Mouse (Mus musculus) forebrain, embryonic 13.5 days (tissue): ENCODE results near the gene Trio. TPM values are rescaled to one million over a fixed set of nuclear protein-coding genes. Genes with fewer than 3 reads are reported as not detected.

Experiments used
- ATAC-seq: fragments of 200-750 bp; cut with Nextera tagmentation; 2 replicates; pipeline ENCODE4 v1.8.0; 2017
- H3K27ac ChIP-seq: fragments of 300-500 bp; sonication (generic); 2 replicates; pipeline ENCODE4 v1.5.1; 2015; ENCODE audit warnings: inconsistent platforms, mild to moderate bottlenecking, moderate library complexity
- H3K27me3 ChIP-seq: fragments of 300-500 bp; sonication (generic); 2 replicates; pipeline ENCODE4 v1.6.1; 2015; ENCODE audit warnings: mild to moderate bottlenecking, inconsistent platforms
- H3K36me3 ChIP-seq: fragments of 300-500 bp; sonication (generic); 2 replicates; pipeline ENCODE4 v1.6.1; 2015; ENCODE audit warnings: mild to moderate bottlenecking, inconsistent platforms; ENCODE audit not compliant: poor library complexity, severe bottlenecking
- H3K4me1 ChIP-seq: fragments of 300-500 bp; sonication (generic); 2 replicates; pipeline ENCODE4 v1.6.1; 2015; ENCODE audit warnings: inconsistent platforms
- H3K4me2 ChIP-seq: fragments of 300-500 bp; sonication (generic); 2 replicates; pipeline ENCODE4 v1.6.1; 2015; ENCODE audit warnings: inconsistent platforms, mild to moderate bottlenecking, moderate library complexity
- H3K4me3 ChIP-seq: fragments of 300-500 bp; sonication (generic); 2 replicates; pipeline ENCODE4 v1.5.1; 2015; ENCODE audit warnings: mild to moderate bottlenecking, inconsistent platforms
- H3K9ac ChIP-seq: fragments of 300-500 bp; sonication (generic); 2 replicates; pipeline ENCODE4 v1.6.1; 2015; ENCODE audit warnings: mild to moderate bottlenecking, inconsistent platforms
- H3K9me3 ChIP-seq: fragments of 300-500 bp; sonication (generic); replicated peaks from 2 replicates; pipeline ENCODE4 v1.6.1; 2016; ENCODE audit warnings: inconsistent platforms
- WGBS: fragments of 180-500 bp; shearing (Covaris S2); methylation state at CpG from one replicate; pipeline ENCODE4 v1.1.7; 2015; 5-methylcytosine and 5-hydroxymethylcytosine counted together
- polyA plus RNA-seq: library from polyadenylated mRNA; unstranded; fragments of >200 nt; fragmentation: Nextera tagmentation; extraction: Ambion mirVana; gene quantifications from 2 replicates; pipeline ENCODE4 v1.2.1, GENCODE M21; 2015

Trio gene
- polyA plus RNA-seq, 1 experiment from 2014 or later: 36.0 TPM

GRCm38 (mm10) chr15:27940032-27940431, 85.6 kb downstream of the Trio start:
- 72% methylated on average over 4 of the region's 4 CpGs for WGBS
- Histone ChIP-seq H3K4me1 (peaks cover 90% of the 10 kb centered on the region), H3K27me3 (no peaks in the 10 kb centered on the region), H3K9me3 (no peaks in the 10 kb centered on the region), H3K4me3 (no peak overlapping the region), H3K27ac (peak overlapping the region; percentile 19; the same call in 1 of the 2 replicates), H3K9ac (no peak overlapping the region), H3K4me2 (no peak overlapping the region), H3K36me3 (no peaks in the 10 kb centered on the region)
- no peak for ATAC-seq

DNA sequence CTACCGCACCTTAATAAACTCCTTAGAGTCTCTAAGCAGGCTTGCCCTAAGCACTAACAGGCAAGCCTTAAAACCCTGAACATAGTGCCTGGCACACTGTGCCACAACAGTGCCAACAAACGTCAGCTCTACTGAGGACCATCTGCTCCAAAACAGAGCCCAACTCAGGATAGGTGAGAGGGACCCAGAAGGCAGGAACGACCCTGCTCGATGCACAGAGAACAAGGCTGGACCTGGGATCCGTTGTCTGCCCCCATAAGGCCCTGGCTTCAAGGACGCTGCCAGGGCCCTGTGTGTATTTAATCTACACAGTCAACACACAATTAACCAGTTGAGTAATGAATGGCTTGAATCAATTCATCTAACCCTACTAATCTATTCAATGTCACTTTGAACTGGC, 86.8 kb downstream of the Trio start:
- H3K4me2 ChIP-seq: peak overlapping the region; percentile 67

DNA sequence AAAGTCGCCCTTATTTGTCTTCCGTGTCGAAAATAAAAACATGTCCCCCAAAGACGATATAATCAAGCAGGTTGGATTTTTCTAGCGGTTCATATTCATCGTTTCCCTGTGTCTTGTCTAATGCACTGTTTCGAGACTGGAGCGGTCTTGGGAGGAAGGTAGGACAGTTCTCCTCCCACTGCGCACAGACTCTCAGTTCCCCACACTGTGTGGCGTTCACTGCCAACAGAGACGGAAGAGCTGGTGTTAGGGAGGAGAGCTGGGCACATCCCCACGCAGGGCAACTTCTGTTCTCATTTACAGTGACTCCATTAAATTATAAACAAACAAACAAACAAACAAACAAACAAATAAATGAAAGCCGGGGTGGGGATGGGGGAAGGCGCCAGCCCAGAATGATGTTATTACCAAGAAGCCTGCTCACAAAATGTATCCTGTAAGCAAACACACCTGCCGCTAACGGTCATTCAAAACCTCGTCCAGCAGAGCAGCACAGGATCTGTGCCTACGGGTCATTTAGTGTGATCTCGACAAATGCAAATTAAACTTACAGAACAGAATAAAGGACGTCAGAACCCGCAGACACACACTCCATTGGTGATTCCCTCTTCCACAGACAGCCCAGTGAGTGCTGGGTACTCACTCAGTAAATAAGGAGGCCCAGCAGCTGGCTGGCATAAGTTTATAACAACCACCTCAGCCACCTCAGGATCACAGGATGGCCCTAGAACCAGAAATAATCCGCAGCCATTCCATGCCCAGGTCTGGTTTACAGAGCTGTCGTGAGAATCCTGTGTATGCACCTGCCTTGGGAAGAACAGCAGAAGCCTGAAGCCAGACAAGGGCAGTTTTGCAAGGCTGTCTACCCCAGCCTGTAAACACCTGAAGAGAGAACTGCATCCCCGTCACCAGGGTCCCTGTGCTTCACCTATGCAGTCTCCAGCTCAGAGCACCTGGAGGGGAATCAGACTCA, 87.5 kb downstream of the Trio start:
- peak; percentile 78 for ATAC-seq
- Histone ChIP-seq H3K27me3 (no peaks in the 10 kb centered on the region), H3K4me3 (peak overlapping the region; percentile 37), H3K4me2 (peak overlapping the region; percentile 67), H3K4me1 (peaks cover 77% of the 10 kb centered on the region), H3K9ac (peak overlapping the region; percentile 70), H3K9me3 (no peaks in the 10 kb centered on the region), H3K36me3 (no peaks in the 10 kb centered on the region), H3K27ac (peak overlapping the region; percentile 93)
- 6% methylated on average over 24 of the region's 24 CpGs for WGBS

More for the DNA sequence above, 86.8 kb downstream of the Trio start:
- peak; percentile 59 for ATAC-seq
- Histone ChIP-seq H3K36me3 (no peaks in the 10 kb centered on the region), H3K4me1 (peaks cover 79% of the 10 kb centered on the region), H3K9ac (peak overlapping the region; percentile 70), H3K27ac (peak overlapping the region; percentile 93), H3K4me3 (no peak overlapping the region), H3K9me3 (no peaks in the 10 kb centered on the region), H3K27me3 (no peaks in the 10 kb centered on the region)
- 19% methylated on average over 6 of the region's 6 CpGs for WGBS

- peak overlapping the region; percentile 70 for H3K9ac ChIP-seq
- H3K9me3 ChIP-seq: no peaks in the 10 kb centered on the region
- H3K4me2 ChIP-seq: peak overlapping the region; percentile 67
- WGBS: 3% methylated on average over 20 of the region's 20 CpGs
- peak overlapping the region; percentile 93 for H3K27ac ChIP-seq
- H3K4me1 ChIP-seq: peaks cover 68% of the 10 kb centered on the region
- H3K4me3 ChIP-seq: peak overlapping the region; percentile 37
- no peaks in the 10 kb centered on the region for H3K27me3 ChIP-seq
- ATAC-seq: peak; percentile 95
- H3K36me3 ChIP-seq: no peaks in the 10 kb centered on the region
These were observed 88.4 kb downstream of the Trio start for GRCm38 (mm10) chr15:27937003-27937860.

DNA sequence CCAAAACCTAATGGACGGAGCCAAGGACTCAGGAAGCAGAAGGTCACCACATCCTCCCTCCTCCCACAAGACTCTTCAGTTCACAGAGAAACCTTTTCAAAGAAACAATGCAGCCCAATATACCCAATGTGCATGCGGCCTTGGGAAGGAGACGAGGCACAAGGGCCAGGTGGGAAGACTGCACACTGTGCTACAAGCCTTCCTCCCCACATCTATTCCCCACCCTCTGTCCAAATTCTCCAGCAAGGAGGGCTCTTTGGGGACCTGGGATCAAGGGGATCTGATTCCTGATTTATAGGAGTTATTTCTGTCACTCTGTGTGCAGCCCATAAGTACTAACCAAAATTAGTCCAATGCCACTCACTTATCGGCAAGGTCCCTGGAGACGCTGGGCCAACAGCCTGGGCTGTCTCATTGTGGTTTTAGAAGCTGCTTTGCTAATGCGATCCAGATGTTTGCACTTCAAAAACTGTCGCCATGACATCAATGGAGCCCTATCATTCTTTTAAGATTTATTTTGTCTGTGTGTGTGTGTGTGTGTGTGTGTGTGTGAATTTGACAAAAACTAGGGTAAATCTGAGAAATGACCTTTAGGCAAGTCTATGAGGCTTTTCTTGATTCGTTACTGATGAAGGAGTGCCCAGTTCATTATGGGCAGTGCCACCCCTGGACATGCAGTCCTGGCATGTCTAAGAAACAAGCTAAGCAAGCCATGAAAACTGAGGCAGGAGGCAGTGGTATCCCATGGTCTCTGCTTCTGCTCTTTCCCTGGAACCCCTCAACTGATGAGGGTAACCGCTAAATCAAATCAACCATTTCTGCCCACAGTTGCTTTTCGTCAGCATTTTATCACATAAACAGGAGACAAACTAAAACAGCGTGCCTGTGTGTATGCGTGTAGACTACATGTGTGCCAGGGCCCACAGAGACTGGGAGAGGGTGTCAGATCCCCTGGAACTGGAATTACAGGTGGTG, 89.6 kb downstream of the Trio start:
- no peak for ATAC-seq
- no peaks in the 10 kb centered on the region for H3K27me3 ChIP-seq
- H3K9ac ChIP-seq: peak overlapping the region; percentile 70; the same call in 1 of the 2 replicates
- WGBS: 74% methylated on average over 12 of the region's 12 CpGs
- peak overlapping the region; percentile 93 for H3K27ac ChIP-seq
- peak overlapping the region; percentile 67 for H3K4me2 ChIP-seq
- H3K9me3 ChIP-seq: no peaks in the 10 kb centered on the region
- H3K4me3 ChIP-seq: no peak overlapping the region
- H3K4me1 ChIP-seq: peaks cover 56% of the 10 kb centered on the region
- no peaks in the 10 kb centered on the region for H3K36me3 ChIP-seq

DNA sequence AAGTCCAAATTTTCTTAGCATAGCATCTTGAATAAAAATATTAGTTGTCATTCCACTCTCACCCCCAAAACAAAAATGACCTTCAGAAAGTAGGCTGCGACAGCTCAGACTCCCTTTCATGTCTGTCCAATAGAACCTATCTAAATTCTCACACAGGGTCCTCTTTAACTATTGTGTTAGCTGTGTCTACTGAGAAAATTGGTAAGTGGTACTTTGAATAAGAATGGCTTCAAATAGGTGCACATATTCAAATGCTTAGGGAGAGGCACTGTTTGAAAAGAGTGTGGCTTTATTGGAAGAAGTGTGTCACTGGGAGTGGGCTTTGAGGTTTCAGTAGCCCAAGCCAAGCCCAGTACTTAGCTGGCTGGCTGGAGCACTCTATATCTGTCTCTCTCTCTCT, 92.4 kb downstream of the Trio start:
- WGBS: 53% methylated on average over 1 of the region's 1 CpGs

GRCm38 (mm10) chr15:27931891-27932290, 93.8 kb downstream of the Trio start:
- no peak overlapping the region for H3K4me2 ChIP-seq
- H3K4me1 ChIP-seq: peaks cover 29% of the 10 kb centered on the region
- H3K27ac ChIP-seq: no peak overlapping the region
- ATAC-seq: no peak
- no peaks in the 10 kb centered on the region for H3K36me3 ChIP-seq
- no peak overlapping the region for H3K9ac ChIP-seq
- H3K9me3 ChIP-seq: no peaks in the 10 kb centered on the region
- WGBS: 85% methylated on average over 12 of the region's 12 CpGs
- no peak overlapping the region for H3K4me3 ChIP-seq
- no peaks in the 10 kb centered on the region for H3K27me3 ChIP-seq

More for the DNA sequence above, 92.4 kb downstream of the Trio start:
- no peaks in the 10 kb centered on the region for H3K36me3 ChIP-seq
- no peak overlapping the region for H3K4me2 ChIP-seq
- ATAC-seq: no peak
- H3K4me3 ChIP-seq: no peak overlapping the region
- H3K27ac ChIP-seq: no peak overlapping the region
- H3K9me3 ChIP-seq: no peaks in the 10 kb centered on the region
- H3K9ac ChIP-seq: no peak overlapping the region
- H3K4me1 ChIP-seq: peaks cover 38% of the 10 kb centered on the region
- no peaks in the 10 kb centered on the region for H3K27me3 ChIP-seq

GRCm38 (mm10) chr15:27931459-27931858, 94.2 kb downstream of the Trio start:
- no peak for ATAC-seq
- Histone ChIP-seq H3K4me2 (no peak overlapping the region), H3K9me3 (no peaks in the 10 kb centered on the region), H3K27ac (no peak overlapping the region), H3K4me3 (no peak overlapping the region), H3K4me1 (peaks cover 28% of the 10 kb centered on the region), H3K9ac (no peak overlapping the region), H3K27me3 (no peaks in the 10 kb centered on the region), H3K36me3 (no peaks in the 10 kb centered on the region)
- 94% methylated on average over 14 of the region's 14 CpGs for WGBS

GRCm38 (mm10) chr15:27927614-27928013, 98.0 kb downstream of the Trio start:
- H3K4me2 ChIP-seq: no peak overlapping the region
- no peaks in the 10 kb centered on the region for H3K36me3 ChIP-seq
- no peaks in the 10 kb centered on the region for H3K27me3 ChIP-seq
- no peaks in the 10 kb centered on the region for H3K9me3 ChIP-seq
- H3K4me3 ChIP-seq: no peak overlapping the region
- no peak overlapping the region for H3K9ac ChIP-seq
- no peak overlapping the region for H3K27ac ChIP-seq
- no peak for ATAC-seq
- 94% methylated on average over 6 of the region's 6 CpGs for WGBS
- H3K4me1 ChIP-seq: peaks cover 51% of the 10 kb centered on the region

GRCm38 (mm10) chr15:27926941-27927340, 98.7 kb downstream of the Trio start:
- Histone ChIP-seq H3K4me2 (no peak overlapping the region), H3K4me3 (no peak overlapping the region), H3K27ac (no peak overlapping the region), H3K27me3 (no peaks in the 10 kb centered on the region), H3K36me3 (no peaks in the 10 kb centered on the region), H3K4me1 (peaks cover 58% of the 10 kb centered on the region), H3K9me3 (no peaks in the 10 kb centered on the region), H3K9ac (no peak overlapping the region)
- no peak for ATAC-seq
- WGBS: 74% methylated on average over 18 of the region's 18 CpGs

GRCm38 (mm10) chr15:27926450-27926849, 99.2 kb downstream of the Trio start:
- no peak overlapping the region for H3K27ac ChIP-seq
- peaks cover 61% of the 10 kb centered on the region for H3K4me1 ChIP-seq
- ATAC-seq: no peak
- H3K27me3 ChIP-seq: no peaks in the 10 kb centered on the region
- H3K4me3 ChIP-seq: no peak overlapping the region
- no peak overlapping the region for H3K9ac ChIP-seq
- no peaks in the 10 kb centered on the region for H3K9me3 ChIP-seq
- no peak overlapping the region for H3K4me2 ChIP-seq
- H3K36me3 ChIP-seq: no peaks in the 10 kb centered on the region
- WGBS: 73% methylated on average over 7 of the region's 7 CpGs
